Mouse (Mus musculus) forebrain, embryonic 12.5 days (tissue): ENCODE data around the gene Trappc5. TPM values are rescaled to one million over a fixed set of nuclear protein-coding genes. Genes with fewer than 3 reads are reported as not detected.

Experiments used
- ATAC-seq: fragments of 200-750 bp; cut with Nextera tagmentation; 2 replicates; pipeline ENCODE4 v1.8.0; 2017; ENCODE audit warnings: moderate TSS enrichment; ENCODE audit not compliant: low FRiP score
- H3K27ac ChIP-seq: fragments of 300-500 bp; sonication (generic); 2 replicates; pipeline ENCODE4 v1.5.1; 2016; ENCODE audit warnings: mild to moderate bottlenecking
- H3K27me3 ChIP-seq: fragments of 300-500 bp; sonication (generic); 2 replicates; pipeline ENCODE4 v1.6.1; 2016; ENCODE audit warnings: mild to moderate bottlenecking
- H3K36me3 ChIP-seq: fragments of 300-500 bp; sonication (generic); replicated peaks from 2 replicates; pipeline ENCODE4 v1.6.1; 2016; ENCODE audit warnings: mild to moderate bottlenecking
- H3K4me1 ChIP-seq: fragments of 300-500 bp; sonication (generic); 2 replicates; pipeline ENCODE4 v1.6.1; 2016
- H3K4me2 ChIP-seq: fragments of 300-500 bp; sonication (generic); 2 replicates; pipeline ENCODE4 v1.6.1; 2016; ENCODE audit warnings: mild to moderate bottlenecking, moderate library complexity
- H3K4me3 ChIP-seq: fragments of 300-500 bp; sonication (generic); replicated peaks from 2 replicates; pipeline ENCODE4 v1.5.1; 2016; ENCODE audit warnings: mild to moderate bottlenecking
- H3K9ac ChIP-seq: fragments of 300-500 bp; sonication (generic); 2 replicates; pipeline ENCODE4 v1.6.1; 2016; ENCODE audit warnings: mild to moderate bottlenecking
- H3K9me3 ChIP-seq: fragments of 300-500 bp; sonication (generic); 2 replicates; pipeline ENCODE4 v1.6.1; 2016
- whole genome bisulfite sequencing: fragments of 180-500 bp; shearing (Covaris S2); methylation state at CpG from one replicate; pipeline ENCODE4 v1.1.7; 2016; 5-methylcytosine and 5-hydroxymethylcytosine counted together
- polyA plus RNA-seq: library from polyadenylated mRNA; unstranded; fragments of >200 nt; fragmentation: Nextera tagmentation; extraction: Ambion mirVana; gene quantifications from 2 replicates; pipeline ENCODE4 v1.2.1, GENCODE M21; 2016

Trappc5 gene
- polyA plus RNA-seq, 1 experiment from 2014 or later, result 44.6 TPM

DNA sequence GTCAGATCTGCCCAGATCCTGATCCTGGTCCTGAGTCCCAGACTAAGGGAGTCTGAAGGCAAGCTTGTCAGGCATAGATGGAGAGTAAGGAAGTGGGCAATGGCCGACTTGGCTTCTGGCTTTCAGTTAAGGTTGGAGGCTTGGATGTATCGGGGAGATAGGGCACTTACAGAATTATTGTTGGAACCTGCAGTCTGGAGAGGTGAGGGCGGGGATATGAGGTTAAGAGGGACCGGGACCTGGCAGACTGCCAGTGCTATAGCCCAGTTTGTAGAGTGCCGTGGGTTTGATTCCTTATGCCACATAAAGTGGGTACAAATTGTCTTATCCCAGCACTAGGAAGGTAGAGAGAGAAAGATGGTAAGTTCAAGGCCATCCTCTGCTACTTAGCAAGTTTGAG, 3.6 kb downstream of the Trappc5 start:
- no peak overlapping the region for H3K4me2 ChIP-seq
- H3K4me1 ChIP-seq, result peaks cover 17% of the 10 kb centered on the region
- 92% methylated on average over 5 of the region's 5 CpGs for WGBS
- no peak overlapping the region for H3K4me3 ChIP-seq
- no peaks in the 10 kb centered on the region for H3K27me3 ChIP-seq
- ATAC-seq, result no peak
- peaks cover 44% of the 10 kb centered on the region for H3K36me3 ChIP-seq
- no peak overlapping the region for H3K27ac ChIP-seq
- H3K9me3 ChIP-seq, result no peaks in the 10 kb centered on the region
- H3K9ac ChIP-seq, result no peak overlapping the region

DNA sequence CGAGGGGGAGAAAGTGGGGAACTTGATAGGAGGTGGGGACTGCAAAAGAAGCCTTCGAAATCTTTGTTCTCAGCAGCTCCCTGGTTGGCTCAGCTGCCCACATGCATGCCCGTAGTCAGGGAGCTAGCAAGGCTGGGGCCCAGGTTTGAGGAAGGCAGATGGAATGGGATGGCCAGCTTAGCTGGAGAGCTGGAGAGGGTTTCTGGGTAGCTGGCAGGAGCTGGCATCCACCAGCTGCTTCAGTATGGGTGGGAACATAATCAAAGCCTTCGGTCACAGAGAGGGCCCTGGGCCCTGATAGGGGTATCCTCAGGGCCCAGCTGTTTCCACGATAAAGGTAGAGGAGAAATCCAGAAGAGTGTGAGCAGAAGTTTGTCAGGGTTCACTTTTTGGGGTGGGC, 6.3 kb downstream of the Trappc5 start:
- Histone ChIP-seq H3K4me3 (no peak overlapping the region), H3K27ac (no peak overlapping the region), H3K36me3 (peaks cover 44% of the 10 kb centered on the region), H3K4me1 (peaks cover 9% of the 10 kb centered on the region), H3K9ac (no peak overlapping the region), H3K4me2 (no peak overlapping the region), H3K27me3 (no peaks in the 10 kb centered on the region), H3K9me3 (no peaks in the 10 kb centered on the region)
- WGBS, result 93% methylated on average over 5 of the region's 5 CpGs
- ATAC-seq, result no peak

DNA sequence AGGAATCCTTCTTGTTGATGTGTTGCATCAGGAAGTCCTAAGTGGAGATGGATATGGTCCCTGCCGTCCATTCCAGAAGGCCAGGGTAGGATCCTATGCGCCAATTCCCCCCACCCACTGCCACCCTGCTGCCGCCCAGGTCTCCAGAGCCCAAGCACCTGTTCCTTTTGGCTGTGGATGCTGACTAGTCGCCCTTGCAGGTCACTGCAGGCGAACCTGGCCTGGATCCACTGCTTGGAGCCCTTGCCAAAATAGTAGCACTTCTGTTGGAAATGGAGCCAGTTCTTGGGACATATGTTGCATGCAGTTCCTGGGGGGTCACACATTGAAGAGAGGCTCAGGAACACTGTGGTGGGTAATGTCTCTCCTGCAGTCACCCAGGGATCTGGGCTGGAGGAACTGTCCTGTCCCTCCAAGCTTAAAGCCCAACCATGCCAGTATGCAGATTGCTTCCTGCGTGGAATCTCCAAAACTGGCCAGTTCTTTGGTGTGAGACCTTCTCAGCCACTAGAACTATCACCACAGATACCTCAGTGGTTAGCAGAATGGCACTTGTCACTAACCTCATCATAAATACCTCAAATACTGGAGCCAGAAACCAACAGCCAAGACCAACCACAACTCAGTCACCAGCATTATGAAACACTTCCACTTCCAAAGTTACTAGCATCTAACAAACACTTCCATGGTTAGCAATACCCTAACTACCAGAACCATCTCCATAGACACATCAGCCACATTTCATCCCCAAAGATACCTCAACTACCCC, 7.5 kb downstream of the Trappc5 start:
- WGBS, result 83% methylated on average over 6 of the region's 6 CpGs
- H3K4me2 ChIP-seq, result no peak overlapping the region
- no peaks in the 10 kb centered on the region for H3K27me3 ChIP-seq
- no peak overlapping the region for H3K27ac ChIP-seq
- no peaks in the 10 kb centered on the region for H3K4me1 ChIP-seq
- peaks cover 43% of the 10 kb centered on the region for H3K36me3 ChIP-seq
- no peaks in the 10 kb centered on the region for H3K9me3 ChIP-seq
- ATAC-seq, result no peak
- H3K4me3 ChIP-seq, result no peak overlapping the region
- H3K9ac ChIP-seq, result no peak overlapping the region

DNA sequence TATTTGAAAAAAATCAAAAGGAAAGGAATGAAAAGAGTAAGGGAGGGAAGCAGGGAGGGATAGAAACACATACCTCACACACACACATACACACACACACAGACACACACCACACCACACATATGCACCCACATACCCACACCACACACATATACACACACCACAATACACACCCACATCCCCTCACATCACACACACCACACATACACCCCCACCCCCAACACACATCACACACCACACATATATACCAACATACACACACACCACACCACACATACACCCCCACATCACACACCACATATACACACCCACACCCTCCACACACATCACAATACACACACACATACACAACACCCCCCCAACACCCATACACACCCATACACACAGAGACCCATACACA, 8.4 kb downstream of the Trappc5 start:
- H3K4me2 ChIP-seq, result no peak overlapping the region
- H3K9me3 ChIP-seq, result no peaks in the 10 kb centered on the region
- H3K27ac ChIP-seq, result no peak overlapping the region
- peaks cover 34% of the 10 kb centered on the region for H3K36me3 ChIP-seq
- no peak overlapping the region for H3K4me3 ChIP-seq
- peak; percentile 39; the same call in 1 of the 2 replicates for ATAC-seq
- no peaks in the 10 kb centered on the region for H3K4me1 ChIP-seq
- H3K9ac ChIP-seq, result no peak overlapping the region
- no peaks in the 10 kb centered on the region for H3K27me3 ChIP-seq

DNA sequence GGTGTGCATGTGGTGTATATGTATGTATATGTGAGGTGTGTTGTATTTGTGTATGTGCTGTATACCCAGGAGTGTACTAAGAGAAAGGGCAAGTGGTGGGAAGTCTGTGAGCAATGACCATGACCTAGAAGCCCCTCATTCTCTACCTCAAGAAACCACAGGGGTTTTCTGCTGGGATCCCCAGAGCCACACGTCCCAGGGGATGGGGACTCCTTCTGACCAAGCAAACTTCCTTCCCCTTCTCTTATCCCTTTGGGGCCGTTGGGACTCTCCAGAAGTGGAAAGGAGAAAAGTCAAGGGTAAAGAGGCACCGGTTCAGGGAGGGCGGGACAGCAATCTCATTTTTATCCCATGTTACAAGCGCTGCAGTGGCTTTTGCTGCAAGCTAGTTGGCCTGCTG, 9.3 kb downstream of the Trappc5 start:
- Histone ChIP-seq H3K9me3 (no peaks in the 10 kb centered on the region), H3K27ac (no peak overlapping the region), H3K4me2 (no peak overlapping the region), H3K36me3 (peaks cover 25% of the 10 kb centered on the region), H3K27me3 (no peaks in the 10 kb centered on the region), H3K4me3 (no peak overlapping the region), H3K9ac (no peak overlapping the region), H3K4me1 (no peaks in the 10 kb centered on the region)
- WGBS, result 75% methylated on average over 5 of the region's 5 CpGs
- ATAC-seq, result no peak

GRCm38 (mm10) chr8:3687537-3687936, 11.4 kb downstream of the Trappc5 start:
- no peaks in the 10 kb centered on the region for H3K4me1 ChIP-seq
- H3K4me2 ChIP-seq, result no peak overlapping the region
- 80% methylated on average over 6 of the region's 6 CpGs for whole genome bisulfite sequencing
- ATAC-seq, result no peak
- H3K36me3 ChIP-seq, result peaks cover 5% of the 10 kb centered on the region; the same call in 1 of the 2 replicates
- H3K27me3 ChIP-seq, result no peaks in the 10 kb centered on the region
- no peaks in the 10 kb centered on the region for H3K9me3 ChIP-seq
- no peak overlapping the region for H3K4me3 ChIP-seq
- H3K27ac ChIP-seq, result no peak overlapping the region
- H3K9ac ChIP-seq, result no peak overlapping the region

- no peak for ATAC-seq
- no peaks in the 10 kb centered on the region for H3K36me3 ChIP-seq
- no peaks in the 10 kb centered on the region for H3K9me3 ChIP-seq
- H3K4me3 ChIP-seq, result no peak overlapping the region
- H3K4me2 ChIP-seq, result no peak overlapping the region
- no peak overlapping the region for H3K27ac ChIP-seq
- H3K9ac ChIP-seq, result no peak overlapping the region
- whole genome bisulfite sequencing, result 85% methylated on average over 3 of the region's 3 CpGs
- no peaks in the 10 kb centered on the region for H3K4me1 ChIP-seq
- no peaks in the 10 kb centered on the region for H3K27me3 ChIP-seq
These were observed 14.7 kb downstream of the Trappc5 start for GRCm38 (mm10) chr8:3690774-3691173.

GRCm38 (mm10) chr8:3694121-3694520, 18.0 kb downstream of the Trappc5 start, which contains the start of gene Fcer2a:
Gene Fcer2a, minus strand, starts transcription at chr8:3694175.
- H3K4me2 ChIP-seq, result no peak within 1 kb of the TSS
- no peak for ATAC-seq
- WGBS, result 82% methylated on average over 3 of the region's 3 CpGs
- no peak within 1 kb of the TSS for H3K9ac ChIP-seq
- no peaks in the 10 kb centered on the region for H3K36me3 ChIP-seq
- H3K27me3 ChIP-seq, result no peaks in the 10 kb centered on the region
- H3K9me3 ChIP-seq, result no peaks in the 10 kb centered on the region
- H3K4me3 ChIP-seq, result no peak within 1 kb of the TSS
- H3K27ac ChIP-seq, result no peak within 1 kb of the TSS
- no peaks in the 10 kb centered on the region for H3K4me1 ChIP-seq

DNA sequence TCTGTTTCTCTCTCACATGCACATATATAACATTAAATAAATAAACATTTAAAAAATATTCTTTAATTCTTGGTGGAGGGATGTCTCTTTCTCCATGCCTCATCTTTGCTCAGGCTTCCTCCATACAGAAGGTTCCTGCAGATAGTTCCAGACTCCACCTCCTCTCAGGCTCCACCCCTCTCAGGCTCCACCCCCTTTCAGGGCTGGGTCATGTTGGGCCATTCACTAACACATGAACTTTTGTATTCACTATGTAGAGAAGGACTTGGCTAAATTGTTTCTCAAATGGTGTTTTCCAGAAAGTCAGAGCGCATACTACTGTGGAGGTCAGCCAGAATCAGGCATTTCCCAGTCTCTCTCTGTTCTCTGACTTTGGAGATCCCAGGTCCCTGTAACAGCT, 25.4 kb downstream of the Trappc5 start:
- H3K9me3 ChIP-seq, result no peaks in the 10 kb centered on the region
- no peaks in the 10 kb centered on the region for H3K4me1 ChIP-seq
- H3K27ac ChIP-seq, result no peak overlapping the region
- H3K27me3 ChIP-seq, result no peaks in the 10 kb centered on the region
- H3K4me3 ChIP-seq, result no peak overlapping the region
- WGBS, result 97% methylated on average over 1 of the region's 1 CpGs
- H3K36me3 ChIP-seq, result no peaks in the 10 kb centered on the region
- no peak overlapping the region for H3K9ac ChIP-seq
- ATAC-seq, result no peak
- H3K4me2 ChIP-seq, result no peak overlapping the region

DNA sequence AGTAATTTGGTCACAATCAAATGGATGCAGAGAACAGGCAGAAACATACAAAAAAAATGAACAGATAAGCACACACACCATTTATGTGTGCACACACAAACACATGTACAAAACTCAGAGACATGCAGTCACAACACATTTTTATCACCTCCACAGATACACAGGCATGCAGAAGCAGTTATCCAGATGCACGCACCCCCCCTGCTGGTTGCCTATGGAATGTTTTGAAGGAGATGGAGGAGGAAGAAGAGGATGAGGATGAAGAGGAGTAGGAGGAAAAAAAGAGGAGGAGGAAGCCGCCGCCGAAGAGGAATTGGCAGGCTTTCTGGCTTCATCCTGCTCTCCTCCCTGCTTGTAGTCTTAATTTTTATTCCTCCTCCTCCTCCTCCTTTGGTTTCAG, 29.6 kb downstream of the Trappc5 start:
- Histone ChIP-seq H3K27me3 (no peaks in the 10 kb centered on the region), H3K4me1 (no peaks in the 10 kb centered on the region), H3K36me3 (no peaks in the 10 kb centered on the region), H3K27ac (no peak overlapping the region), H3K9me3 (no peaks in the 10 kb centered on the region), H3K4me3 (no peak overlapping the region), H3K9ac (no peak overlapping the region), H3K4me2 (no peak overlapping the region)
- no peak for ATAC-seq
- WGBS, result 60% methylated on average over 4 of the region's 4 CpGs

GRCm38 (mm10) chr8:3707611-3708010, 31.5 kb downstream of the Trappc5 start:
- Histone ChIP-seq H3K4me3 (no peak overlapping the region), H3K27ac (no peak overlapping the region), H3K4me2 (no peak overlapping the region), H3K4me1 (no peaks in the 10 kb centered on the region), H3K9me3 (no peaks in the 10 kb centered on the region), H3K27me3 (no peaks in the 10 kb centered on the region), H3K9ac (no peak overlapping the region), H3K36me3 (no peaks in the 10 kb centered on the region)
- ATAC-seq, result no peak
- 76% methylated on average over 7 of the region's 7 CpGs for WGBS

- Histone ChIP-seq H3K4me3 (no peak overlapping the region), H3K4me2 (no peak overlapping the region), H3K36me3 (no peaks in the 10 kb centered on the region), H3K27ac (no peak overlapping the region), H3K9ac (no peak overlapping the region), H3K27me3 (no peaks in the 10 kb centered on the region), H3K4me1 (no peaks in the 10 kb centered on the region), H3K9me3 (no peaks in the 10 kb centered on the region)
- WGBS, result 82% methylated on average over 3 of the region's 3 CpGs
- ATAC-seq, result no peak
These were observed 34.2 kb downstream of the Trappc5 start for GRCm38 (mm10) chr8:3710312-3710711.

GRCm38 (mm10) chr8:3711646-3712045, 35.5 kb downstream of the Trappc5 start:
- Histone ChIP-seq H3K27me3 (no peaks in the 10 kb centered on the region), H3K9me3 (no peaks in the 10 kb centered on the region), H3K4me1 (no peaks in the 10 kb centered on the region), H3K9ac (no peak overlapping the region), H3K4me3 (no peak overlapping the region), H3K36me3 (no peaks in the 10 kb centered on the region), H3K4me2 (no peak overlapping the region), H3K27ac (no peak overlapping the region)
- ATAC-seq, result no peak
- 56% methylated on average over 2 of the region's 2 CpGs for WGBS
